ENCODE assay signal across 8 mouse cellular contexts in the genomic region with DNA sequence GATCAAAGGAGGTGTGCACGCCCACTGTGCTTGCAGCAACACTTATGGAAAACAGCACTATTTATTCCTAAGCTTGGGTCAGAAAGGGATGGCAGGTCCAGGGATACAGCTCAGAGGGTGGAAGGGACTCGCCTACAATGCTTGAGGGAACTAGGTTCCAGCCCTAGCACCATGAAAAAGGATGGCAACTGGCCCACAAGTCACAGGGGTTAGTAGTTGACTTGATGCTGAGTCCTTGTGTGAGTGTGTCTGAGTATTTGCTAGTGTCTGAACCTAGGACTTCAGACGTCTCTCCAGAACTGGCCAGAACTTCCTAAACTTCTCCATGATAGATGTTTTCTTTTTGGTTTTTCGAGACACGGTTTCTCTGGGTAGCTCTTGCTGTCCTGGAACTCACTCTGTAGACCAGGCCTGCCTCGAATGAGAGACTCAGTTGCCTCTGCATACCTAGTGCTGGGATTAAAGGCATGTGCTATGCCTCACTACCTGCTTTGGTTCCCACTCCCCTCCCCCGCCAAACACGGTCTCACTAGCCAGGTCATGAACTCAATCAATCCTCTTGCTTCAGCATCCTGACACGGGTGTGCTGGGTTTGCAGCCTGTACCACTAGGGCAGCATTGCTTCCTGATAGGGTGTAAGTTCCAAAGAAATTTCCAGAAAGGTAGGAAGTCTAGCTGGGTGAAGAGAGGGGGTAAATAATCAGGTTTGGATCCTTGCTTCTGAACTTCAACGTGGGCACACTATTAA. TPM values are rescaled to one million over a fixed set of nuclear protein-coding genes. Genes with fewer than 3 reads are reported as not detected.
DNase-seq lines count a peak whose midpoint lies in the region; ATAC-seq and TF ChIP-seq lines count a peak whose summit lies in the region.

No protein-coding gene starts in this region.

- ATAC-seq in heart, embryonic 12.5 days (ENCODE audit: insufficient number of reproducible peaks, low FRiP score) = peak; percentile 58
- ATAC-seq in forebrain, embryonic 12.5 days (ENCODE audit: low FRiP score) = peak; percentile 2; the same call in 1 of the 2 replicates
- peak; percentile 51 for ATAC-seq in kidney, postnatal 0 days (replicated peaks; ENCODE audit: low FRiP score, low read depth)

- DNase-seq in heart, adult 11 months = no peak
- DNase-seq in kidney, postnatal 0 days (ENCODE audit: low spot score) = no peak
- DNase-seq in thymus, adult 2 months = peak; percentile 49
- no peak for DNase-seq in MN1 (ENCODE audit: low spot score)

- H3K27ac ChIP-seq in heart, embryonic 12.5 days (ENCODE audit: poor library complexity, severe bottlenecking) = peak overlapping the region; percentile 62
- peak overlapping the region; percentile 52 for H3K27ac ChIP-seq in brown adipose tissue, adult 24 weeks (replicated peaks; ENCODE audit: low read depth, low read length)
- peak overlapping the region; percentile 83 for H3K27ac ChIP-seq in forebrain, embryonic 12.5 days
- peak overlapping the region; percentile 51; the same call in 1 of the 2 replicates for H3K27ac ChIP-seq in kidney, postnatal 0 days
- peak overlapping the region; percentile 18; the same call in 1 of the 2 replicates for H3K27ac ChIP-seq in thymus, adult 2 months (ENCODE audit: control insufficient read depth, insufficient read depth, low read length)

- H3K4me2 ChIP-seq in heart, embryonic 12.5 days = peak overlapping the region; percentile 54
- H3K4me2 ChIP-seq in forebrain, embryonic 12.5 days = peak overlapping the region; percentile 69
- H3K4me2 ChIP-seq in kidney, postnatal 0 days (ENCODE audit: low read length) = peak overlapping the region; percentile 45

- peaks cover 15% of the 10 kb centered on the region for H3K36me3 ChIP-seq in heart, embryonic 12.5 days
- peaks cover 6% of the 10 kb centered on the region for H3K36me3 ChIP-seq in forebrain, embryonic 12.5 days (replicated peaks)
- H3K36me3 ChIP-seq in kidney, postnatal 0 days (ENCODE audit: insufficient read depth, low read length) = peaks cover 4% of the 10 kb centered on the region
- peaks cover 18% of the 10 kb centered on the region for H3K36me3 ChIP-seq in megakaryocyte, embryonic 14.5 days (replicated peaks; ENCODE audit: low read length)
- H3K36me3 ChIP-seq in thymus, adult 2 months (ENCODE audit: control insufficient read depth, insufficient read depth, low read length) = peaks cover 3% of the 10 kb centered on the region

- H3K9ac ChIP-seq in heart, embryonic 12.5 days = no peak overlapping the region
- no peak overlapping the region; the same call in 1 of the 2 replicates for H3K9ac ChIP-seq in forebrain, embryonic 12.5 days
- no peak overlapping the region for H3K9ac ChIP-seq in kidney, postnatal 0 days (ENCODE audit: low read depth, low read length)

- H3K9me3 ChIP-seq in heart, embryonic 12.5 days (replicated peaks) = no peaks in the 10 kb centered on the region
- no peaks in the 10 kb centered on the region for H3K9me3 ChIP-seq in forebrain, embryonic 12.5 days
- no peaks in the 10 kb centered on the region for H3K9me3 ChIP-seq in kidney, postnatal 0 days (replicated peaks; ENCODE audit: low read length)
- no peaks in the 10 kb centered on the region for H3K9me3 ChIP-seq in megakaryocyte, embryonic 14.5 days

- H3K27me3 ChIP-seq in heart, embryonic 12.5 days (replicated peaks) = no peaks in the 10 kb centered on the region
- H3K27me3 ChIP-seq in forebrain, embryonic 12.5 days = no peaks in the 10 kb centered on the region
- no peaks in the 10 kb centered on the region for H3K27me3 ChIP-seq in kidney, postnatal 0 days (ENCODE audit: insufficient read depth, low read length)
- peaks cover 6% of the 10 kb centered on the region for H3K27me3 ChIP-seq in megakaryocyte, embryonic 14.5 days (replicated peaks)
- H3K27me3 ChIP-seq in thymus, adult 2 months (ENCODE audit: control insufficient read depth, insufficient read depth, low read length) = no peaks in the 10 kb centered on the region

- H3K4me1 ChIP-seq in heart, embryonic 12.5 days (replicated peaks) = peaks cover 47% of the 10 kb centered on the region
- H3K4me1 ChIP-seq in brown adipose tissue, adult 24 weeks (ENCODE audit: control insufficient read depth, insufficient read depth, insufficient read length, low read length) = peaks cover 17% of the 10 kb centered on the region; the same call in 1 of the 2 replicates
- peaks cover 32% of the 10 kb centered on the region for H3K4me1 ChIP-seq in forebrain, embryonic 12.5 days
- peaks cover 21% of the 10 kb centered on the region for H3K4me1 ChIP-seq in kidney, postnatal 0 days (replicated peaks; ENCODE audit: insufficient read depth, low read length)
- H3K4me1 ChIP-seq in megakaryocyte, embryonic 14.5 days = peaks cover 46% of the 10 kb centered on the region
- H3K4me1 ChIP-seq in thymus, adult 2 months (replicated peaks; ENCODE audit: control insufficient read depth, insufficient read depth, low read length) = peaks cover 15% of the 10 kb centered on the region

- WGBS in heart, embryonic 12.5 days = 62% methylated on average over 10 of the region's 10 CpGs
- WGBS in forebrain, embryonic 12.5 days = 69% methylated on average over 10 of the region's 10 CpGs
- WGBS in kidney, postnatal 0 days = 42% methylated on average over 10 of the region's 10 CpGs
- WGBS in thymus, adult 2 months = 63% methylated on average over 10 of the region's 10 CpGs

- peak overlapping the region; percentile 30 for H3K4me3 ChIP-seq in heart, embryonic 12.5 days
- H3K4me3 ChIP-seq in brown adipose tissue, adult 24 weeks (ENCODE audit: insufficient read depth, low read depth, low read length) = peak overlapping the region; percentile 52
- H3K4me3 ChIP-seq in forebrain, embryonic 12.5 days (replicated peaks) = peak overlapping the region; percentile 81
- H3K4me3 ChIP-seq in kidney, postnatal 0 days (replicated peaks; ENCODE audit: low read depth, low read length) = peak overlapping the region; percentile 75; the same call in 1 of the 2 replicates
- peak overlapping the region; percentile 88 for H3K4me3 ChIP-seq in megakaryocyte, embryonic 14.5 days (replicated peaks)
- no peak overlapping the region for H3K4me3 ChIP-seq in thymus, adult 2 months (ENCODE audit: control insufficient read depth, insufficient read depth, low read length)

- no peak for TF ChIP-seq POLR2A in thymus, adult 2 months (IDR thresholded peaks at IDR 0.05; ENCODE audit: control insufficient read depth, extremely low read depth, insufficient read depth, low read length, poor library complexity)

- peak; percentile 23; the same call in 1 of the 2 replicates for TF ChIP-seq CTCF in kidney, postnatal 0 days (IDR thresholded peaks at IDR 0.05; ENCODE audit: low read depth)
- TF ChIP-seq CTCF in thymus, adult 2 months (IDR thresholded peaks at IDR 0.05; ENCODE audit: borderline replicate concordance, control insufficient read depth, extremely low read depth, insufficient read depth, low read length, poor library complexity) = no peak

RNA-seq across cellular contexts. Expression of a gene that starts 0.7 kb away (rescaled TPM):
- 196 and 202 TPM in 2 replicates for polyA plus RNA-seq in heart, embryonic 12.5 days (2016; fragmentation: Nextera tagmentation; extraction: Ambion mirVana)
- polyA plus RNA-seq in brown adipose tissue, adult 24 weeks (2012; ENCODE audit: insufficient read depth, insufficient read length, missing spikeins) = 179 and 197 TPM in 2 replicates
- polyA plus RNA-seq in forebrain, embryonic 12.5 days (2016; fragmentation: Nextera tagmentation; extraction: Ambion mirVana) = 341 and 346 TPM in 2 replicates
- 405 and 416 TPM in 2 replicates for polyA plus RNA-seq in kidney, postnatal 0 days (2015; fragmentation: Nextera tagmentation; extraction: Ambion mirVana)
- polyA plus RNA-seq in megakaryocyte, embryonic 14.5 days (2012; ENCODE audit: insufficient read depth, low replicate concordance) = 12.2 and 191 TPM in 2 replicates
- 39.4 and 41.5 TPM in 2 replicates for polyA plus RNA-seq in thymus, adult 2 months (2012; rRNA removed)

RNA-seq across cellular contexts. Expression of a gene that starts 14.7 kb away (rescaled TPM):
- polyA plus RNA-seq in heart, embryonic 12.5 days (2016; fragmentation: Nextera tagmentation; extraction: Ambion mirVana) = 5.3 and 5.6 TPM in 2 replicates
- polyA plus RNA-seq in brown adipose tissue, adult 24 weeks (2012; ENCODE audit: insufficient read depth, insufficient read length, missing spikeins) = 13.4 and 16.4 TPM in 2 replicates
- 6.6 and 7.3 TPM in 2 replicates for polyA plus RNA-seq in forebrain, embryonic 12.5 days (2016; fragmentation: Nextera tagmentation; extraction: Ambion mirVana)
- 5.3 and 5.4 TPM in 2 replicates for polyA plus RNA-seq in kidney, postnatal 0 days (2015; fragmentation: Nextera tagmentation; extraction: Ambion mirVana)
- polyA plus RNA-seq in megakaryocyte, embryonic 14.5 days (2012; ENCODE audit: insufficient read depth, low replicate concordance) = 0.66 TPM in 1 of 2 replicates, not detected in the other
- 15.7 and 20.9 TPM in 2 replicates for polyA plus RNA-seq in thymus, adult 2 months (2012; rRNA removed)

RNA-seq across cellular contexts. Expression of a gene that starts 48.1 kb away (rescaled TPM):
- polyA plus RNA-seq in heart, embryonic 12.5 days (2016; fragmentation: Nextera tagmentation; extraction: Ambion mirVana) = 4.7 and 5.1 TPM in 2 replicates
- polyA plus RNA-seq in brown adipose tissue, adult 24 weeks (2012; ENCODE audit: insufficient read depth, insufficient read length, missing spikeins) = 2.4 and 2.9 TPM in 2 replicates
- polyA plus RNA-seq in forebrain, embryonic 12.5 days (2016; fragmentation: Nextera tagmentation; extraction: Ambion mirVana) = 9.4 and 10.5 TPM in 2 replicates
- polyA plus RNA-seq in kidney, postnatal 0 days (2015; fragmentation: Nextera tagmentation; extraction: Ambion mirVana) = 3.4 TPM in 2 replicates
- 0.30 TPM in 1 of 2 replicates, not detected in the other for polyA plus RNA-seq in megakaryocyte, embryonic 14.5 days (2012; ENCODE audit: insufficient read depth, low replicate concordance)
- polyA plus RNA-seq in thymus, adult 2 months (2012; rRNA removed) = 132 and 204 TPM in 2 replicates

Comparison
In these comparisons a context has a peak if more than half of its experiments do, and no peak if none do; other contexts are left out.
1. ATAC-seq: peak in every context shown above with its lines; median percentile 58 in heart, embryonic 12.5 days; 51 in kidney, postnatal 0 days; 2 in forebrain, embryonic 12.5 days.
2. H3K27ac ChIP-seq: peak in every context shown above with its lines; median percentile 83 in forebrain, embryonic 12.5 days; 62 in heart, embryonic 12.5 days; 52 in brown adipose tissue, adult 24 weeks; 51 in kidney, postnatal 0 days; 18 in thymus, adult 2 months.
3. RNA of a gene that starts 48.1 kb away (polyA plus RNA-seq): 132 to 204 TPM in thymus, adult 2 months; 9.4 to 10.5 TPM in forebrain, embryonic 12.5 days, 4.7 to 5.1 TPM in heart, embryonic 12.5 days, 3.4 TPM in kidney, postnatal 0 days, 2.4 to 2.9 TPM in brown adipose tissue, adult 24 weeks and 0.30 TPM in megakaryocyte, embryonic 14.5 days; every median in the first group is over 10 times any median in the second.
4. Peak in every context shown above with its lines, with median percentiles within 50 percentile points of each other: H3K4me2 ChIP-seq.